Mouse (Mus musculus): Measurements from ENCODE around the gene Sult2a7. TPM values are rescaled to one million over a fixed set of nuclear protein-coding genes. Genes with fewer than 3 reads are reported as not detected.

Sult2a7 gene
- not detected in 2 replicates for polyA plus RNA-seq (2015; fragmentation: Nextera tagmentation; extraction: Ambion mirVana)

GRCm38 (mm10) chr7:14494130-14494529, at the start of gene Sult2a7:
Gene Sult2a7 (minus strand): TSS chr7:14494230.
- Histone ChIP-seq H3K27ac (no peak within 1 kb of the TSS), H3K4me2 (no peak within 1 kb of the TSS), H3K4me3 (no peak within 1 kb of the TSS), H3K27me3 (no peaks in the 10 kb centered on the region), H3K9me3 (peaks cover 19% of the 10 kb centered on the region), H3K4me1 (no peaks in the 10 kb centered on the region), H3K9ac (no peak within 1 kb of the TSS), H3K36me3 (no peaks in the 10 kb centered on the region)
- ATAC-seq (ENCODE audit: insufficient number of reproducible peaks, insufficient read depth, low FRiP score, low TSS enrichment, low read depth): no peak
- WGBS: 86% methylated on average over 4 of the region's 4 CpGs

- Histone ChIP-seq H3K4me3 (no peak overlapping the region), H3K4me2 (no peak overlapping the region), H3K27me3 (no peaks in the 10 kb centered on the region), H3K9me3 (peaks cover 14% of the 10 kb centered on the region), H3K36me3 (no peaks in the 10 kb centered on the region), H3K4me1 (no peaks in the 10 kb centered on the region), H3K9ac (no peak overlapping the region), H3K27ac (no peak overlapping the region)
- WGBS: 52% methylated on average over 1 of the region's 1 CpGs
- ATAC-seq (ENCODE audit: insufficient number of reproducible peaks, insufficient read depth, low FRiP score, low TSS enrichment, low read depth): no peak
Measured at GRCm38 (mm10) chr7:14525280-14525679, 31.2 kb upstream of the Sult2a7 start.

GRCm38 (mm10) chr7:14522636-14523035, 28.6 kb upstream of the Sult2a7 start:
- no peak overlapping the region for H3K4me2 ChIP-seq
- H3K4me1 ChIP-seq: no peaks in the 10 kb centered on the region
- no peak overlapping the region for H3K27ac ChIP-seq
- peaks cover 28% of the 10 kb centered on the region for H3K9me3 ChIP-seq
- no peak overlapping the region for H3K9ac ChIP-seq
- ATAC-seq (ENCODE audit: insufficient number of reproducible peaks, insufficient read depth, low FRiP score, low TSS enrichment, low read depth): no peak
- no peak overlapping the region for H3K4me3 ChIP-seq
- no peaks in the 10 kb centered on the region for H3K36me3 ChIP-seq
- no peaks in the 10 kb centered on the region for H3K27me3 ChIP-seq
- WGBS: 81% methylated on average over 1 of the region's 1 CpGs

GRCm38 (mm10) chr7:14518301-14518700, 24.3 kb upstream of the Sult2a7 start:
- no peak for ATAC-seq (ENCODE audit: insufficient number of reproducible peaks, insufficient read depth, low FRiP score, low TSS enrichment, low read depth)
- 62% methylated on average over 3 of the region's 3 CpGs for WGBS
- no peaks in the 10 kb centered on the region for H3K27me3 ChIP-seq
- no peak overlapping the region for H3K4me2 ChIP-seq
- no peaks in the 10 kb centered on the region for H3K4me1 ChIP-seq
- no peak overlapping the region for H3K9ac ChIP-seq
- H3K36me3 ChIP-seq: no peaks in the 10 kb centered on the region
- no peak overlapping the region for H3K27ac ChIP-seq
- H3K9me3 ChIP-seq: peaks cover 24% of the 10 kb centered on the region
- H3K4me3 ChIP-seq: no peak overlapping the region

GRCm38 (mm10) chr7:14492886-14493285, 1.1 kb downstream of the Sult2a7 start:
- H3K4me2 ChIP-seq: no peak overlapping the region
- H3K9me3 ChIP-seq: peaks cover 19% of the 10 kb centered on the region
- no peak for ATAC-seq (ENCODE audit: insufficient number of reproducible peaks, insufficient read depth, low FRiP score, low TSS enrichment, low read depth)
- no peaks in the 10 kb centered on the region for H3K27me3 ChIP-seq
- H3K9ac ChIP-seq: no peak overlapping the region
- no peaks in the 10 kb centered on the region for H3K36me3 ChIP-seq
- H3K4me3 ChIP-seq: no peak overlapping the region
- H3K4me1 ChIP-seq: no peaks in the 10 kb centered on the region
- H3K27ac ChIP-seq: no peak overlapping the region
- WGBS: 69% methylated on average over 3 of the region's 3 CpGs

- no peak for ATAC-seq (ENCODE audit: insufficient number of reproducible peaks, insufficient read depth, low FRiP score, low TSS enrichment, low read depth)
- Histone ChIP-seq H3K9me3 (peaks cover 8% of the 10 kb centered on the region), H3K4me3 (no peak within 1 kb of the TSS), H3K27ac (no peak within 1 kb of the TSS), H3K4me1 (no peaks in the 10 kb centered on the region), H3K9ac (no peak within 1 kb of the TSS), H3K4me2 (no peak within 1 kb of the TSS), H3K27me3 (no peaks in the 10 kb centered on the region), H3K36me3 (no peaks in the 10 kb centered on the region)
- 62% methylated on average over 3 of the region's 3 CpGs for WGBS
Measured at GRCm38 (mm10) chr7:14446534-14446933, 47.5 kb downstream of the Sult2a7 start, which contains the start of gene Sult2a8. Gene Sult2a8 (minus strand): TSS chr7:14446769.

- H3K4me3 ChIP-seq: no peak overlapping the region
- H3K4me2 ChIP-seq: no peak overlapping the region
- H3K27ac ChIP-seq: no peak overlapping the region
- H3K36me3 ChIP-seq: no peaks in the 10 kb centered on the region
- H3K27me3 ChIP-seq: no peaks in the 10 kb centered on the region
- no peaks in the 10 kb centered on the region for H3K4me1 ChIP-seq
- ATAC-seq (ENCODE audit: insufficient number of reproducible peaks, insufficient read depth, low FRiP score, low TSS enrichment, low read depth): no peak
- peaks cover 9% of the 10 kb centered on the region for H3K9me3 ChIP-seq
- H3K9ac ChIP-seq: no peak overlapping the region
Measured at GRCm38 (mm10) chr7:14439581-14439980, 54.4 kb downstream of the Sult2a7 start.

GRCm38 (mm10) chr7:14438484-14438883, 55.5 kb downstream of the Sult2a7 start:
- WGBS: 67% methylated on average over 1 of the region's 1 CpGs
- Histone ChIP-seq H3K4me2 (no peak overlapping the region), H3K27me3 (no peaks in the 10 kb centered on the region), H3K27ac (no peak overlapping the region), H3K9me3 (peaks cover 9% of the 10 kb centered on the region), H3K4me1 (no peaks in the 10 kb centered on the region), H3K36me3 (no peaks in the 10 kb centered on the region), H3K4me3 (no peak overlapping the region), H3K9ac (no peak overlapping the region)
- ATAC-seq (ENCODE audit: insufficient number of reproducible peaks, insufficient read depth, low FRiP score, low TSS enrichment, low read depth): no peak

- Histone ChIP-seq H3K4me3 (no peak overlapping the region), H3K36me3 (no peaks in the 10 kb centered on the region), H3K27me3 (no peaks in the 10 kb centered on the region), H3K27ac (no peak overlapping the region), H3K9me3 (peaks cover 9% of the 10 kb centered on the region; the same call in 1 of the 2 replicates), H3K9ac (no peak overlapping the region), H3K4me1 (no peaks in the 10 kb centered on the region), H3K4me2 (no peak overlapping the region)
- 86% methylated on average over 2 of the region's 2 CpGs for WGBS
- no peak for ATAC-seq (ENCODE audit: insufficient number of reproducible peaks, insufficient read depth, low FRiP score, low TSS enrichment, low read depth)
Measured at GRCm38 (mm10) chr7:14438029-14438428, 56.0 kb downstream of the Sult2a7 start.

Other genes with a start within 250 kb of the Sult2a7 start
- not detected in 2 replicates for gene Sult2a6, start 239.4 kb downstream of the Sult2a7 start, polyA plus RNA-seq (2015; fragmentation: Nextera tagmentation; extraction: Ambion mirVana)
- gene Obox8, start 160.7 kb downstream of the Sult2a7 start, polyA plus RNA-seq (2015; fragmentation: Nextera tagmentation; extraction: Ambion mirVana): not detected in 2 replicates
- not detected in 2 replicates for gene Sult2a8, start 47.5 kb downstream of the Sult2a7 start, polyA plus RNA-seq (2015; fragmentation: Nextera tagmentation; extraction: Ambion mirVana)
- gene Vmn1r90, start 69.3 kb upstream of the Sult2a7 start, polyA plus RNA-seq (2015; fragmentation: Nextera tagmentation; extraction: Ambion mirVana): 0.25 and 0.41 TPM in 2 replicates
- gene Obox7, start 165.3 kb upstream of the Sult2a7 start, polyA plus RNA-seq (2015; fragmentation: Nextera tagmentation; extraction: Ambion mirVana): not detected in 2 replicates